Mouse (Mus musculus): Measurements from ENCODE around the gene Spock1. TPM values are rescaled to one million over a fixed set of nuclear protein-coding genes. Genes with fewer than 3 reads are reported as not detected.

Spock1 gene
- total RNA-seq (2012; rRNA removed) = 0.40 and 0.53 TPM in 2 replicates

DNA sequence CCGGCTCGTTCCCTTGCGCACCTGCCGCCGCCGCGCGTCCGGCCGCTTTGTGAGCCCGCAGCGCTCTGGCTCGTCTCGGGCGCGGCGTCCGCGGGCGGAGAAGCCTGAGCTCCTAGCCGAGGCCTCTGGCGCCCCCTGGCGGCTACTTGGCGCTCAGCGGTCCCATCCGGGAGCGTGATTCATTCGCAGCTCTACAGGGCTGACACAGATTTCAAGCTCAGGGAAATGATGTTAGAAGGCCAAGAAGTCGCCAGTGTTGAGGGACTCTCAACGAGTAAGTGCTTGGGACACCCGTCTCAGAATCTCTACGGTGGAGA is at the start of gene Spock1:
Gene Spock1 (minus strand): TSS at position 67 of the 317 bp plus-strand sequence.
- H3K9me3 ChIP-seq (ENCODE audit: control insufficient read depth, insufficient read depth, low read depth, low read length) = no peaks in the 10 kb centered on the region
- H3K27ac ChIP-seq (ENCODE audit: insufficient read depth, low read depth, low read length, poor library complexity, severe bottlenecking) = no peak within 1 kb of the TSS
- H3K9ac ChIP-seq (ENCODE audit: insufficient read depth, low read depth, low read length, poor library complexity, severe bottlenecking) = peak within 1 kb of the TSS; percentile 52
- H3K4me3 ChIP-seq (ENCODE audit: insufficient read depth in 1 of 2, low read depth in 1 of 2, low read length in 2 of 2, poor library complexity in 1 of 2, severe bottlenecking in 1 of 2) = peak within 1 kb of the TSS; percentile 66 to 74
- H3K4me1 ChIP-seq (ENCODE audit: control insufficient read depth in 2 of 2, insufficient read depth in 2 of 2, low read length in 2 of 2, poor library complexity in 1 of 2) = peaks cover 0 to 2% of the 10 kb centered on the region in 2 experiments; a peak in 1 of 4 replicates
- in situ Hi-C loops (cut with MboI; ENCODE audit: low sequenced_read_pairs in 2 of 2, unreplicated experiment in 2 of 2) = no loop called here
- no peak for TF ChIP-seq CHD2 (IDR thresholded peaks at IDR 0.05; ENCODE audit: low read depth, low read length)
- 0 out of 2 replicates have a peak, but pooled peaks have one; percentile 35 for TF ChIP-seq HCFC1 (IDR thresholded peaks at IDR 0.05; ENCODE audit: borderline replicate concordance, insufficient read depth, low read length)
- TF ChIP-seq ZC3H11A (IDR thresholded peaks at IDR 0.05; ENCODE audit: borderline replicate concordance, low read depth, low read length) = peak; percentile 58; the same call in 1 of the 2 replicates
- DNase-seq (ENCODE audit: low read depth, low spot score) = peak; percentile 76
- H3K36me3 ChIP-seq (ENCODE audit: control insufficient read depth, insufficient read depth, low read length, poor library complexity, severe bottlenecking) = no peaks in the 10 kb centered on the region

DNA sequence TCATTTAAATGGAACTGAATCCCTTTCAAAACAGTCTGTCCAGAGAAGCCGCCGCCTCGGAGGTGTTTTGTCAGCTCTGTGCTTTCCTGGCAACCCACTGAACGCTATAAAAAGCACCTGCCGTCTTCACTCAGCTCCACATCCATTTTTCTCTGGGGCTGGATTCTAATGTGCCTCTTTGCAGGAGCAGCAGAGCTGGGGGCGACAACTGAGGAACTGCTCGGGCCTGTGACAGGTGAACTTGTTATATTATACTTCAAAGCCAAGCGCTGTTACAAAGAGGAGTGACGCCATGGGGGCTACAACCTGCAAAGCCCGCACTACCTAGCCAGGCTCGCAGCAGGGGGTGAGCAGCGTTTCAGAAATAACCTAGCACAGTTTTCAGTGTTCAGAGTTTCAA is 42.0 kb upstream of the Spock1 start:
- H3K9me3 ChIP-seq (ENCODE audit: control insufficient read depth, insufficient read depth, low read depth, low read length) = no peaks in the 10 kb centered on the region
- H3K4me3 ChIP-seq (ENCODE audit: insufficient read depth in 1 of 2, low read depth in 1 of 2, low read length in 2 of 2, poor library complexity in 1 of 2, severe bottlenecking in 1 of 2) = no peak overlapping the region
- no peaks in the 10 kb centered on the region for H3K36me3 ChIP-seq (ENCODE audit: control insufficient read depth, insufficient read depth, low read length, poor library complexity, severe bottlenecking)
- no peak for DNase-seq (ENCODE audit: low read depth, low spot score)
- TF ChIP-seq ZNF384 (IDR thresholded peaks at IDR 0.05; ENCODE audit: low read depth, low read length) = no peak
- TF ChIP-seq ZC3H11A (IDR thresholded peaks at IDR 0.05; ENCODE audit: borderline replicate concordance, low read depth, low read length) = no peak
- H3K4me1 ChIP-seq (ENCODE audit: control insufficient read depth in 2 of 2, insufficient read depth in 2 of 2, low read length in 2 of 2, poor library complexity in 1 of 2) = no peaks in the 10 kb centered on the region
- H3K9ac ChIP-seq (ENCODE audit: insufficient read depth, low read depth, low read length, poor library complexity, severe bottlenecking) = no peak overlapping the region
- H3K27ac ChIP-seq (ENCODE audit: insufficient read depth, low read depth, low read length, poor library complexity, severe bottlenecking) = no peak overlapping the region
- in situ Hi-C loops (cut with MboI; ENCODE audit: low sequenced_read_pairs in 2 of 2, unreplicated experiment in 2 of 2) = no loop called here

- Histone ChIP-seq H3K4me1 (ENCODE audit: control insufficient read depth in 2 of 2, insufficient read depth in 2 of 2, low read length in 2 of 2, poor library complexity in 1 of 2) (no peaks in the 10 kb centered on the region), H3K9ac (ENCODE audit: insufficient read depth, low read depth, low read length, poor library complexity, severe bottlenecking) (no peak overlapping the region), H3K9me3 (ENCODE audit: control insufficient read depth, insufficient read depth, low read depth, low read length) (no peaks in the 10 kb centered on the region), H3K36me3 (ENCODE audit: control insufficient read depth, insufficient read depth, low read length, poor library complexity, severe bottlenecking) (no peaks in the 10 kb centered on the region), H3K4me3 (ENCODE audit: insufficient read depth in 1 of 2, low read depth in 1 of 2, low read length in 2 of 2, poor library complexity in 1 of 2, severe bottlenecking in 1 of 2) (no peak overlapping the region), H3K27ac (ENCODE audit: insufficient read depth, low read depth, low read length, poor library complexity, severe bottlenecking) (no peak overlapping the region)
- DNase-seq (ENCODE audit: low read depth, low spot score) = no peak
- TF ChIP-seq MAFK (IDR thresholded peaks at IDR 0.05; ENCODE audit: insufficient read depth, low read depth, low read length) = no peak
- no peak for TF ChIP-seq CHD2 (IDR thresholded peaks at IDR 0.05; ENCODE audit: low read depth, low read length)
- TF ChIP-seq ZNF384 (IDR thresholded peaks at IDR 0.05; ENCODE audit: low read depth, low read length) = no peak
- TF ChIP-seq HCFC1 (IDR thresholded peaks at IDR 0.05; ENCODE audit: borderline replicate concordance, insufficient read depth, low read length) = no peak
- no peak for TF ChIP-seq ZC3H11A (IDR thresholded peaks at IDR 0.05; ENCODE audit: borderline replicate concordance, low read depth, low read length)
- in situ Hi-C loops (cut with MboI; ENCODE audit: low sequenced_read_pairs in 2 of 2, unreplicated experiment in 2 of 2) = no loop called here
Observed at GRCm38 (mm10) chr13:57949513-57949912, 41.4 kb upstream of the Spock1 start.

GRCm38 (mm10) chr13:57945197-57945596 is 37.1 kb upstream of the Spock1 start:
- TF ChIP-seq HCFC1 (IDR thresholded peaks at IDR 0.05; ENCODE audit: borderline replicate concordance, insufficient read depth, low read length) (no peak), ZNF384 (IDR thresholded peaks at IDR 0.05; ENCODE audit: low read depth, low read length) (no peak), MAFK (IDR thresholded peaks at IDR 0.05; ENCODE audit: insufficient read depth, low read depth, low read length) (no peak), CHD2 (IDR thresholded peaks at IDR 0.05; ENCODE audit: low read depth, low read length) (no peak), ZC3H11A (IDR thresholded peaks at IDR 0.05; ENCODE audit: borderline replicate concordance, low read depth, low read length) (no peak)
- no peaks in the 10 kb centered on the region for H3K4me1 ChIP-seq (ENCODE audit: control insufficient read depth in 2 of 2, insufficient read depth in 2 of 2, low read length in 2 of 2, poor library complexity in 1 of 2)
- in situ Hi-C loops (cut with MboI; ENCODE audit: low sequenced_read_pairs in 2 of 2, unreplicated experiment in 2 of 2) = no loop called here
- H3K9ac ChIP-seq (ENCODE audit: insufficient read depth, low read depth, low read length, poor library complexity, severe bottlenecking) = no peak overlapping the region
- H3K27ac ChIP-seq (ENCODE audit: insufficient read depth, low read depth, low read length, poor library complexity, severe bottlenecking) = no peak overlapping the region
- no peak overlapping the region for H3K4me3 ChIP-seq (ENCODE audit: insufficient read depth in 1 of 2, low read depth in 1 of 2, low read length in 2 of 2, poor library complexity in 1 of 2, severe bottlenecking in 1 of 2)
- H3K36me3 ChIP-seq (ENCODE audit: control insufficient read depth, insufficient read depth, low read length, poor library complexity, severe bottlenecking) = no peaks in the 10 kb centered on the region
- no peak for DNase-seq (ENCODE audit: low read depth, low spot score)
- H3K9me3 ChIP-seq (ENCODE audit: control insufficient read depth, insufficient read depth, low read depth, low read length) = no peaks in the 10 kb centered on the region

DNA sequence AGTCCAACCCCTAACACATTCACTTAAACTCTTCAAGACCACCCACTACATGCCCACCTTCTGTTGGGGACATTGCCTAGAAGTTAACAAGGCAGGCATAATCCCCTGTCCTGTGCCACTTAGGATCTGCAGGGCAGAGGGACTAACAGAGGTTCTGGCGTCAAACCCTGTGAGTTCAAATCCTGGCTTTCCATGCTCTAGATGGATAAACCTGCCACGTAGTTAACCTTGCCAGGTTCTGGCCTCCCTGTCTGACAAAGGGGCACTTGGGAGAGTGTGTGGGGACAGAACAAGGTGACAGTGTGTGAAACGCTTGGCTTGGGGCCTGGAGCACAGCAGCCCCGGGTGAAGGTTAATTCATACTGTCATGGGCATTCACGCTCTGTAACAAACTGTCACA is 36.3 kb upstream of the Spock1 start:
- no peaks in the 10 kb centered on the region for H3K9me3 ChIP-seq (ENCODE audit: control insufficient read depth, insufficient read depth, low read depth, low read length)
- no peak overlapping the region for H3K4me3 ChIP-seq (ENCODE audit: insufficient read depth in 1 of 2, low read depth in 1 of 2, low read length in 2 of 2, poor library complexity in 1 of 2, severe bottlenecking in 1 of 2)
- in situ Hi-C loops (cut with MboI; ENCODE audit: low sequenced_read_pairs in 2 of 2, unreplicated experiment in 2 of 2) = no loop called here
- no peaks in the 10 kb centered on the region for H3K36me3 ChIP-seq (ENCODE audit: control insufficient read depth, insufficient read depth, low read length, poor library complexity, severe bottlenecking)
- H3K4me1 ChIP-seq (ENCODE audit: control insufficient read depth in 2 of 2, insufficient read depth in 2 of 2, low read length in 2 of 2, poor library complexity in 1 of 2) = no peaks in the 10 kb centered on the region
- DNase-seq (ENCODE audit: low read depth, low spot score) = no peak
- H3K9ac ChIP-seq (ENCODE audit: insufficient read depth, low read depth, low read length, poor library complexity, severe bottlenecking) = no peak overlapping the region
- H3K27ac ChIP-seq (ENCODE audit: insufficient read depth, low read depth, low read length, poor library complexity, severe bottlenecking) = no peak overlapping the region
- TF ChIP-seq ZC3H11A (IDR thresholded peaks at IDR 0.05; ENCODE audit: borderline replicate concordance, low read depth, low read length) (no peak), ZNF384 (IDR thresholded peaks at IDR 0.05; ENCODE audit: low read depth, low read length) (no peak), MAFK (IDR thresholded peaks at IDR 0.05; ENCODE audit: insufficient read depth, low read depth, low read length) (no peak), HCFC1 (IDR thresholded peaks at IDR 0.05; ENCODE audit: borderline replicate concordance, insufficient read depth, low read length) (no peak), CHD2 (IDR thresholded peaks at IDR 0.05; ENCODE audit: low read depth, low read length) (no peak)

Data from ES-E14 (cell line).